Mouse (Mus musculus): ENCODE results near the gene Zfp287.

DNA sequence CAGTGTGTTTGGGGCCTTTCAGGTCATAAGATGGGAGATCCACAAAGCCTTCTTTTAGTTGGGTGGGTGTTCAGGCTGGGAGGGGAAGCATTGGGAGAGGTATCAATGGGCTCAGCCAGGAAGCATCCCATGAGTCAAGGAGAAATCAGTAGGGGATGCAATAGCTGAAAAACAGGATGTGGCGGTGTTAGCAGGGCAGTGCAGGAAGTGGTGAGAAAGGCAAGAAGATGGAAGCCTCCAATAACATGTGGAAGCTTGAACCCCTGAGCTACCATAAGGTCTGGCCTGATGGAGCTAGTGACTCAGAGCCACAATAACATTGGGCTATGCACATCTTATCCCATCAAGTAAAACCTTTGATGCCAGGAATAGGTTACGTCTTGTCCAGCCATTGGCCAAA is 9.5 kb upstream of the Zfp287 start:
- TF ChIP-seq CTCF (IDR thresholded peaks at IDR 0.05; ENCODE audit: low read depth, low read length) (no peak), GATA1 (IDR thresholded peaks at IDR 0.05; ENCODE audit: borderline replicate concordance, low read length) (no peak)
